Mouse (Mus musculus): Measurements from ENCODE around the gene Ptpa. TPM values are rescaled to one million over a fixed set of nuclear protein-coding genes. Genes with fewer than 3 reads are reported as not detected.
"Not testable (repeated sequence)": the region's sequence is repeated elsewhere in the genome, so short reads cannot be mapped to it uniquely, and the experiment has no call there.

Ptpa gene
- total RNA-seq, 2 experiments from 2014 or later = 152 to 170 TPM

GRCm38 (mm10) chr2:30402351-30402826 lies 13.4 kb upstream of the Ptpa start:
- DNase-seq = peak; percentile 57

- no peak for DNase-seq
These were observed 13.0 kb upstream of the Ptpa start for GRCm38 (mm10) chr2:30402843-30403242.

- DNase-seq = no peak
These were observed 12.0 kb upstream of the Ptpa start for GRCm38 (mm10) chr2:30403870-30404269.

GRCm38 (mm10) chr2:30407221-30407620 lies 8.6 kb upstream of the Ptpa start:
- no peak for DNase-seq

GRCm38 (mm10) chr2:30407778-30408177 lies 8.1 kb upstream of the Ptpa start:
- DNase-seq = no peak

- DNase-seq = no peak
These were observed 7.3 kb upstream of the Ptpa start for GRCm38 (mm10) chr2:30408452-30409100.

GRCm38 (mm10) chr2:30409454-30410176 lies 6.2 kb upstream of the Ptpa start:
- peak; percentile 65 for DNase-seq

GRCm38 (mm10) chr2:30413038-30413973 lies 2.5 kb upstream of the Ptpa start:
- DNase-seq = no peak

GRCm38 (mm10) chr2:30414101-30414500 lies 1.7 kb upstream of the Ptpa start:
- DNase-seq = peak; percentile 55

- DNase-seq = no peak
These were observed 1.2 kb upstream of the Ptpa start for GRCm38 (mm10) chr2:30414681-30415080.

- peak; percentile 96 for DNase-seq
These were observed 493 bp upstream of the Ptpa start, which contains the start of gene Crat for GRCm38 (mm10) chr2:30415157-30415935. Crat (minus strand) TSS chr2:30415813.

GRCm38 (mm10) chr2:30416649-30416965 lies 768 bp downstream of the Ptpa start:
- DNase-seq = no peak

GRCm38 (mm10) chr2:30417154-30417553 lies 1.3 kb downstream of the Ptpa start:
- not testable (repeated sequence) for DNase-seq

- no peak for DNase-seq
These were observed 1.8 kb downstream of the Ptpa start for GRCm38 (mm10) chr2:30417595-30418165.

- no peak for DNase-seq
These were observed 2.4 kb downstream of the Ptpa start for GRCm38 (mm10) chr2:30418259-30418658.

GRCm38 (mm10) chr2:30419112-30419511 lies 3.3 kb downstream of the Ptpa start:
- no peak for DNase-seq

GRCm38 (mm10) chr2:30421432-30421831 lies 5.6 kb downstream of the Ptpa start:
- DNase-seq = no peak

- peak; percentile 87 for DNase-seq
These were observed 13.3 kb downstream of the Ptpa start for GRCm38 (mm10) chr2:30429156-30429555.

- DNase-seq = peak; percentile 81
These were observed 19.7 kb downstream of the Ptpa start for GRCm38 (mm10) chr2:30435326-30436155.

GRCm38 (mm10) chr2:30436156-30436545 lies 20.3 kb downstream of the Ptpa start:
- peak; percentile 65 for DNase-seq

GRCm38 (mm10) chr2:30436809-30437208 lies 21.0 kb downstream of the Ptpa start:
- DNase-seq = no peak

Data from adrenal gland, postnatal 10 days (tissue).